Mouse (Mus musculus): ENCODE measurements around the gene Defb23. TPM values are rescaled to one million over a fixed set of nuclear protein-coding genes. Genes with fewer than 3 reads are reported as not detected.

Gene Defb23
- total RNA-seq (2022): not detected

GRCm38 (mm10) chr2:152464570-152465150, at the start of gene Defb23:
Gene Defb23 (minus strand): TSS chr2:152464620.
- DNase-seq (ENCODE audit: low spot score in 2 of 2): no peak

GRCm38 (mm10) chr2:152511592-152511991, 47.2 kb upstream of the Defb23 start, which contains the start of gene Defb26:
Gene Defb26 (minus strand): TSS chr2:152511692.
- DNase-seq (ENCODE audit: low spot score in 2 of 2): no peak

GRCm38 (mm10) chr2:152503950-152504349, 39.5 kb upstream of the Defb23 start:
- DNase-seq (ENCODE audit: low spot score in 2 of 2): no peak

DNA sequence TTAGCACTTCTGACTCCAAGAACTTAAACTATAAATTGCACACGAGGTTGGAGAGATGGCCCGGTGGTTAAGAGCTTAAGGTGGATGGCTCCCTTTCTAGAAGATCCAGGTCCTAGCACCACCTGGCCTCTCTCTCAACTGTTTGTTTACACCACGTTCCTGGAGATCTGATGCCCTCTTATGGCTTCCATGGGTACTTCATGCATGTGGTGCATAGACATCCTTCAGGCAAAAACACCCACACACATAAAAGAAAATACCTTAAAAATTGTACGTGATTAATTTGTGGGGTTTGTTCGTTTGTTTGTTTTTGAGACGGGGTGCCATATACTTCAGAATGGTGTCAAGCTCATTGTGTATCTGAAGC, 36.4 kb upstream of the Defb23 start:
- DNase-seq (ENCODE audit: low spot score in 2 of 2): no peak

DNA sequence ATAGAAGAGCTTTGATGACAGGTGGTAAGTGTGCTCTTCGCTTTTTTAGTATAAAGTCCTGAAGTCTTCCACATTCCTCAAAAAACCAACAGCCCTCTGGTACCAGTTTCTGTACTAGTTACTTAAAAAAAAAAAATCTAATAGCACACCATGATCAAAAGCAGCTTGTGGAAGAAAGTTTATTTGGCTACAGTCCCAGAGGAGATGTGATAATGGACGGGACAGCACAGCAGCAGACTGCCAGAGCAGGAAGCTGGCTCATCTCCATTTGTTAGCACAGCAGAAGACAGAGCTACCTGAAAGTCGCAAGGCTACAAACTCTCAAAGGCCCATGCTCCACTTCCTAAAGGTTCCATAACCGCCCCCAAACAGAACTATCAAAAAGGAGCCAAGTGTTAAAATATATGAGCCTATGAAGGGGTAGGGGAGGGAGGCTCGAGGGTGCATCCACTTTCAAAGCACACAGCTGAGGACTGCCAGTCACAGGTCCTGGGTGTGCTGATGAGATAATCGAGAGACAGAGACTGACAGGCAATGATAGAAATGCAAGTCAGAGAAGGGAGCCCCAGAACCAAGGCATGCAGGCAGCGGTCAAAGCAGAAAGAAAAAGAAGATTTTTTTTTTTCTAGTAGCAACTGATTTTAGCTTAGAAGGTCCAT, 35.9 kb upstream of the Defb23 start:
- no peak for DNase-seq (ENCODE audit: low spot score in 2 of 2)

DNA sequence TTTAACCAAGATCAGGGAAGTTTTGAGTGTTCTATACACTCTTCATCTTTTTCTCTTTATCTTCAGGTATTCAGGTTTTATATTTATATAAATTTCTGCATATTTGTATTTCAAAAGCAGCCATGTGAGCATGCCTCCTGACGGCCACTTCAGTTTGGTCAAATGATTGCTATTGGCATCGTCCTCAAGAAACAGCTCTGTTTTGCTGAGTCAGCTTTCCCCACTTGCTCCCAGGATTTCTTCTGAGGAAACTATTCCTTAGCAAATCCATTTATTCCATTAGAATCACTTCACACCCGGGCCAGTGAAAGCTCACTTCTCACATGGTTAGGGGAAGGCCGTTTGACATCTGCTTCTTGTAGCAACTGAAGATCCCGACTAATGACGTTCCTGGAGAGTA, 33.6 kb upstream of the Defb23 start:
- DNase-seq (ENCODE audit: low spot score in 2 of 2): no peak

- no peak for DNase-seq (ENCODE audit: low spot score in 2 of 2)
These were observed 28.7 kb upstream of the Defb23 start for GRCm38 (mm10) chr2:152493151-152493550.

GRCm38 (mm10) chr2:152490038-152490437, 25.6 kb upstream of the Defb23 start, which contains the start of gene Defb22:
Gene Defb22 (minus strand): TSS chr2:152490138.
- DNase-seq (ENCODE audit: low spot score in 2 of 2): no peak

GRCm38 (mm10) chr2:152487024-152487423, 22.6 kb upstream of the Defb23 start:
- DNase-seq (ENCODE audit: low spot score in 2 of 2): no peak

GRCm38 (mm10) chr2:152481726-152482125, 17.3 kb upstream of the Defb23 start:
- no peak for DNase-seq (ENCODE audit: low spot score in 2 of 2)

- no peak for DNase-seq (ENCODE audit: low spot score in 2 of 2)
These were observed 16.5 kb upstream of the Defb23 start for GRCm38 (mm10) chr2:152480881-152481280.

DNA sequence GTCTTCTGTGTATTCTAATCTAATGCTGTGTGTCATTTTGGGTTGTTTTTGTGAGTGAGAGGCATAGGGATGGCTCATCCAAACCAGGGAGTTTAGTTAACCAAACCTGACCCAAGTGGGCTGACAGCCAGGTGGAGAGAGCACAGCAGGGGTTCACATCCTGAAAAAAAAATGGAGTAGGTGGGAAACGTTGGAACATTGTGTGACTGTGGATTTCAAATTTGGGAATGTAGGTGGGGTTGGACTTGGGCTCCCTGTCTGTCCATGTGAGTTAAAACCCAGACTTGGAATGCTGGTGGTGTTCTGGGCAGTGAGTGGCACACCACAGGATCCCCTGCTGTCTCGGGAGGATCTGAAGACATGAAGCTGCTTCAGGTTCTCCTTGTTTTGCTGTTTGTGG, 12.3 kb upstream of the Defb23 start, which contains the start of gene Defb20:
Gene Defb20 (plus strand): TSS at position 301 of the 400 bp plus-strand sequence.
- no peak for DNase-seq (ENCODE audit: low spot score in 2 of 2)

GRCm38 (mm10) chr2:152472434-152472833, 8.0 kb upstream of the Defb23 start:
- DNase-seq (ENCODE audit: low spot score in 2 of 2): no peak

DNA sequence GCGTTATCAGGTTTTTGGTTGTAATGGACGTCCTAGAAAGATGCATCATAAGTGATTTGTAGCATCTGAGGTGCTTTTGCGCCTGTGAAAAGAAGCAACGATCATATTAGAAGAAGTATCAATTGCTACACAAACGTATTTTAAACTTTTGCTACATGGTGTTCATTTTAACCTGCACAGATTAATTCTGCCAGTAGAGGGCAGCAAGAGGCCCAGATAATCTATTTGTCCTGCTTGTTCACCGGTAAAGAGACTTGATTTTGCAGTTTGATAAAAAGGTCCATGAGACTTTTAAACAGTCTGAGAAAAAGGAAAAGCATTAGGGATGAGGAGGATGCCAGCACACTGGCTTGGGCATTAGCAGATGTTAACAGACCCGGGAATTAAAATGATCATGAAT, 6.6 kb upstream of the Defb23 start:
- peak in 1 of 2 experiments; percentile 24 for DNase-seq (ENCODE audit: low spot score in 2 of 2)

DNA sequence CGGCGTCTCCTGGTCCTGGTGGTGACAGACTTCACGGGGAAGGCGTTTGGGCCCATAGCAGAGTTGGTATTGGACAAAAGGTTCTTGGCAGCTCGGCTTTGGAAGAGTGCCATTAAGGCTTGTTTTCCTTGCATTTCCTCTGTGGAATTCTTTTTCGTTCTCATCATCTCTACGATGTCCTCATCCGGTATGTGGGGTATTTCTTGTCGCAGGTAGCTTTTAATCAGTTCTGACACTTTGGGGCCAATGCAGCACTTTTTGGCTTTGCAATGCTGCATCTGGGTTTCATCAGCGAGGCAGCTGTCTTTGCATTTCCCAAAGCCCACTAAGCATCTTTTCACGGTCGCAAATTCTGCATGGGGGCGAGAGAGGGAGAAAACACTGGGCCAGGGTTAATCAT, 5.2 kb downstream of the Defb23 start:
- DNase-seq (ENCODE audit: low spot score in 2 of 2): no peak

- no peak for DNase-seq (ENCODE audit: low spot score in 2 of 2)
These were observed 12.2 kb downstream of the Defb23 start for GRCm38 (mm10) chr2:152452101-152452781.

GRCm38 (mm10) chr2:152450241-152450640, 14.2 kb downstream of the Defb23 start:
- peak in 1 of 2 experiments; percentile 60 for DNase-seq (ENCODE audit: low spot score in 2 of 2)

DNA sequence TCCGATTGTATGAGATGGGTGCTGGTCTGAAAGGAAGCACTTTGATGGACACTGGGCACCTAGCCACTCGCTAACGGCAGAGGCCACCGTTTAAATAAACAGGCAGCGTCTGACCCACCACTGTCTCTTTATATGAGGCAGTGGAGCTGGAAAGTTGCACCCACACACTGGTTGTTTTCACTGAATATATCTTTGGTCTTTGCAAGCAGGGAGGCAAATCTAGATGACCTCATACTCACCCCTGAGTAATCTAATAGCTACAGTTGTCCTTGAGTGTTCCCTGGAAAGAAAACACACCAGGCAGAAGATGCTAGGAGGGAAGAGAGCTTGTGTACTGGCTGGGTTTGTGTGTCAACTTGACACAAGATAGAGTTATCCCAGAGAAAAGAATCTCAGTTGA, 17.0 kb downstream of the Defb23 start:
- no peak for DNase-seq (ENCODE audit: low spot score in 2 of 2)

- no peak for DNase-seq (ENCODE audit: low spot score in 2 of 2)
These were observed 17.8 kb downstream of the Defb23 start for GRCm38 (mm10) chr2:152446642-152447041.

DNA sequence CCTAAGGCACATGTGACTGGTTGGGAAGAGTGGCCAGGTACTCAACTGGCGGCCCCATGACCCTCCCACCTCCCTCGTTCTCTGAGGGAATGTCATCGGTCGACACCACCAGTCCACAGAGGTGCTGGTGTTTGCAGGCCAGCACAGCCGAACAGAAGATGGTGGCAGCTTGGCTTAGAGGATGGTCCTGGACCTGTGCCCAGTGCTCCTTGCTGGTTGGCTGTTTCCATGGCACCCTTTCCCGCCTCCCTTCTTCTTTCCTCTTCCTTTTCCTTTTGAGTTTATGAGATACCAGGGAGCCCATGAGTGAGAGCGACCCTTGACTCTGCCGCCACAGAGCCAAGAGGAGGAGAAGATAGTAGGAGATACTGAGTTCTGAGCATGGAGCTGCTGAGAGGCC, 21.1 kb downstream of the Defb23 start:
- DNase-seq (ENCODE audit: low spot score in 2 of 2): no peak

DNA sequence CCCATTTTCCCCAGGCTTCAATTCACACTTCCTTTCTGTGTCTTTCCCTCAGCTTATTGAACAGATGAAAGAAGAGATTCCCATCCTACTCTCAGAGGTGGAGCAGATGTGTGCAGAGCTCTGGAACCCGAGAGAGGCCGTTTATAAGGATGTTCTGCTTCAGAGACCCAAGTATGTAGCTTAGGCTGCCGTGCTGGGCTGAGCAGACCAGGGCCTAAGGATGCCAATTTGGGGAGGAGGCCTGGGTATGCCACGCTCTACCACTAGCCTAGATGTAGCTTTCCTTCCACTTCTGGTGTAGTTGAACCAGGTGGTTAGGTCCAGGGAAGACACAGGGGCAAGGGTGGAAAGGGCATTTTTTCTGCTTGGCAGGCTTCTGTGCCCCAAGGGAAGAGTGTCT, 22.1 kb downstream of the Defb23 start:
- no peak for DNase-seq (ENCODE audit: low spot score in 2 of 2)

DNA sequence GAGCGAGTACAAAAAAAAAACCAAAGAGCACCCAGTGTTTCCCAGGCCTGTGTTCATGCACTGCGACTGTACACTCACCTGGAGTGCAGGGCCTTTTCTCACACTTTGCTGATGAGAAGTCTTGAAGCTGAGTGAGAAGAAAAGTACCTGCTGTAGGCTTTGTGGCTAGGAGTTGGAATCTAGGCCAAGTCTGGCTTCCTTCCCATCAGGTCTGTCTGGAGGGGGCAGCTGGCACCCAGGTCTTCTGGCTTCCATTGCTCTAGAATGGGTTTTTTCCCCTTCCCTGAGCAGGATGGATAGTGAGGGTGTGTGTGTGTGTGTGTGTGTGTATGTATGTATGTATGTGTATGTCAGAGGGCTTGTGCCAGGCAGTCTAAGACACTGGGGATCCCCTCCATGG, 24.6 kb downstream of the Defb23 start:
- DNase-seq (ENCODE audit: low spot score in 2 of 2): no peak

- no peak for DNase-seq (ENCODE audit: low spot score in 2 of 2)
These were observed 25.5 kb downstream of the Defb23 start for GRCm38 (mm10) chr2:152438963-152439362.
